Mouse (Mus musculus): Measurements from ENCODE around the gene Smbd1.

DNA sequence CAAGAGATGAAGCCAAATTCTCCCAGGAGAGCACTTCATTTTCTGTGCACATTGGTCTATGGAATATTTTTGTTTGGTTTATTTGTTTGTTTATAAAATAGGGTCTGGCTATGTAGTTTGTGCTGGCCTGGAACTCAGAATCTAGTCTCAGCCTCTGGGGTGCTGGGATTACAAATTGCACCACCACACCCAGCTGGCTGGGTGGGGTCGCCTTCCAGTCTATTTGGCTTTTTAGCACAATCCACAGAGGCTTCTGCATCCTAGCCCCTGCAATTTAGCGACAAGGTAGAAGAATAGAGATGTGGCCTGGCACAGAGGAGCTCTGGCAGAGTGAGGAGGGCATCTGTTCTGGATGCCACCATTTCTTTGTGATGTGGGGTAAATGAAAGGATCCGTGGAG lies 3.5 kb upstream of the Smbd1 start:
- TF ChIP-seq GATA1 (IDR thresholded peaks at IDR 0.05; ENCODE audit: low read length): no peak
- TF ChIP-seq TAL1 (IDR thresholded peaks at IDR 0.05; ENCODE audit: low read length): no peak
